Mouse (Mus musculus) liver, postnatal 0 days (tissue): ENCODE results near the gene Pitpnm1.

Experiments used
- CTCF ChIP-seq: sonication (generic); IDR thresholded peaks from 2 replicates; pipeline ENCODE4 v1.5.1; 2016; ENCODE audit warnings: antibody characterized with exemption, low read depth
- EP300 ChIP-seq: IDR thresholded peaks from 2 replicates; pipeline ENCODE4 v1.6.1; 2016; ENCODE audit warnings: antibody characterized with exemption, low read depth, mild to moderate bottlenecking

DNA sequence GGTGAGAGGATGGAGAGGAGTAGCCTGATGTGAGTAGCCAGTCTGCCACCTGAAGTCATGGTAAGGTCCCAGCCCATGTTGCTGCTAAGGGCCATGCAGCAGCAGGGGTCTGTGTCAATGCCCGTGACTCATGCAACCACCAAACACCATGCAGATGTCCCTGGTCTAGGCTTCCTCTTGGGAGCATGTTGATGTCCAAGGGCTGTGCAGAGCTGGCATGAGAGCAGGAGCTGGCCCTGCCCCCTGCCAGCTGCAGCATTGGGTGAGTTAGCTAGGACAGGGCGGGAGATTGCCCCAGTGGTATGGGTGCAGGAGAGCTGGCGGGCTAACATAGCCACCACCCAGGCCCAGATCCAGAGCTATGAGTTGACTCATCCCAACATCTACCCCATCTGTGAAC lies 9.4 kb upstream of the Pitpnm1 start:
- TF ChIP-seq CTCF (no peak), EP300 (no peak)
